Mouse (Mus musculus) v-Abl transformed pro-B cells (cell line): ENCODE measurements around the gene Rgs8.

Experiments
- in situ Hi-C, 2 experiments: fragments of 400-800 bp; cut with MboI; formaldehyde crosslinking; loops; one replicate each; pipeline ENCODE4 v1.15.1; 2025; ENCODE audit not compliant: unreplicated experiment in 2 of 2

Gene Rgs8

DNA sequence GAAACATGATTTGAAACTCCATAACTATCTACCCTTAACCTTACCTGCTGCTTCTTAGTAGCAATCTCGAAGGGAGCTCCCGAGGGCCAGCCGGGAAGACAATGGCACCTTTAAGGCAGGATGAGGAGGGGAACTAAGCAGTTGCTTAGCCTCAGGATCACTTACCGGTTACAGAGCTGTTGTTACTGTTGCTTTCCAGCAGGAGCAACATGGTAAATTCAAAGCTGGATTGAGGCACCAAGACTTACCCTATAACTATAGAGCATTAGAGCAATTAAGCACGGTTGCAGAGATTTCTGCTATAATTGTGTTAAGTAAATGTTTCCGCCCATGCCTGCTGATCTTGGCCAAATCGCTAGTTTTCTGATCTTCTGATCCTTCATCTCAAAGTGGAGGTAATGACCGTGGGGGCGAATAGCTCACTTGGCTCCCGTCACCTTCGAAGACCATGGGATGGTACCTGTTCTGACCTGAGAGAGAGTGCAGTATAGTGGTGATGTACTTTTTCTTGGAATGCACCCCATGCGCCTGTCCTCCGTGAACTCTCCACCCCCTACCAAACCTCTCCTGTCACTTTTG, 86.7 kb downstream of the Rgs8 start:
- in situ Hi-C loops = loop anchor here (5.0 kb wide), 1 partner anchor 37 kb away; no protein-coding TSS in a partner anchor

DNA sequence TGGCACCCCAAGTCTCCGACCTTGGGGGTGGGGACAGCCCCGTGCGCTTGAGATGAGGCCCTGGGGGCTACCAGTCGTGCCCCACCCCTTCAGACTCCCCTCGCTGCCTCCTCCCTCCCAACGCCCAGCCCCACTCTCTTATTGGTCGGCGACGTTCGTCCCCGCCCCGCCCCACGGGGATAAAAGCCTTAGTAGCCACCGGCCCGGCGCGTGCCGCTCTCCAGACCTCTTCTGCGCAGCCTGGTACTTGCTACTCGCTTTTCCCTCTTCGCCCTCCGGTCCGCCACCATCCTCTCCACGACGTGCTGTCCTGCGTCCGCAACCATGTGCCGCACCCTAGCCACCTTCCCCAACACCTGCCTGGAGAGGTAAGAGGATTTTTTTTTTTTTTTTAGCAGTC, 87.3 kb downstream of the Rgs8 start, which contains the start of gene Rgs16:
Rgs16 (plus strand) TSS at position 205 of the 400 bp plus-strand sequence.
- in situ Hi-C loops = no loop called here

DNA sequence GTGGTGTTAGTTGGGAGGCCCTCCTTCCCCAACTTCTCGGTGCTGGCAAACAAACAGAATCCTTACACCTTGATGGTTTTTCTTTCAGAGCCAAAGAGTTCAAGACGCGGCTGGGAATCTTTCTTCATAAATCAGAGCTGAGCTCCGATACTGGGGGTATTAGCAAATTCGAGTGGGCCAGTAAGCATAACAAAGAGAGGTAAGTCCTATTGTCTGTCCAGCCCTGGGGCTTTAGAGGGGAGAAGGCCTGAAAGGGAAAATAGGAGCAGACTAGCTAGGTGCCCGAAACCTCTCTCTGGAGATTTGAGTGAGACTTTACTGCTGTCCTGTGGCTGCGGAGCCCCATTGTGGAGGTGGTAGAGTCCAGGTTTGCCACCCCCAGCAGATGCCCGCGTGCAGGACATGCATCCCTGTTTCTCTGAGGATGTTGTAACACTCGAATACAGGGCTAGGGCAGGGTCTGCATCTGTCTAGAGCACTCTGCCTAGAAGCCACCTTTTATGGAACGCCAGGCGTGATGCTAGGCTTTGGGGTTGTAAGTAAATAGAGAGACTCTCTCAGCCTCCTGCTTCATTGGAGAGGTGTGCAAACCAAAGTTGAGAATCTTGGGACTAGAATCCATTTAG, 88.1 kb downstream of the Rgs8 start:
- in situ Hi-C loops = no loop called here

DNA sequence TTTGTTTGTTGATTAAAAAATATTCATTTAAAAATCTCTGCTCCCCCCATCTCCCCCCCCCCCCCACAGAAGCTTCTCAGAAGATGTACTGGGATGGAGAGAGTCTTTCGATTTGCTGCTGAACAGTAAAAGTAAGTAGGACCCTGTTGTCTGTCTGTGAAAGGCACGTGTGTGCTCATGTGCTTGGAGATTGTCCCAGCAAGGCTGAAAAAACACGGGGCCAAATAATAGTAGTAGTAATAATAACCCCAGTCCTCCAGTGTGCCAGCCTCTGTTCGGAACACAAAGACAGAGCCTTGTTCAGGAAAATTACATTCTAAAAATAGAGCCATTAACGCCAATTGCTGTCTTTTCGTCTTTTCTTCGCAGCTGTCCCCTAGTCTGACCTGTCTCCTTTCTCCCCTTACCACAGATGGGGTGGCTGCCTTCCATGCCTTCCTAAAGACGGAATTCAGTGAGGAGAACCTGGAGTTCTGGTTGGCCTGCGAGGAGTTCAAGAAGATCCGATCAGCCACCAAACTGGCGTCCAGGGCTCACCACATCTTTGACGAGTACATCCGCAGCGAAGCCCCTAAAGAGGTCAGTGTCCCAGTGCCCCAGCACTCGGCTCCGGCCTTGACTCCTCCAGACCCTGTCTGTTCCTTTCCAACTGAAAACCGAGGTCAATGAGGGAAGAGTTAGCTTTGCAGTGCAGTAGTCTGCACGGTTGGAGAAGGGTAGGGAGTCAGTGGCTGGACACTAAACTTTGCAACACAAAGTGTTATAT, 88.9 kb downstream of the Rgs8 start:
- in situ Hi-C loops = no loop called here

DNA sequence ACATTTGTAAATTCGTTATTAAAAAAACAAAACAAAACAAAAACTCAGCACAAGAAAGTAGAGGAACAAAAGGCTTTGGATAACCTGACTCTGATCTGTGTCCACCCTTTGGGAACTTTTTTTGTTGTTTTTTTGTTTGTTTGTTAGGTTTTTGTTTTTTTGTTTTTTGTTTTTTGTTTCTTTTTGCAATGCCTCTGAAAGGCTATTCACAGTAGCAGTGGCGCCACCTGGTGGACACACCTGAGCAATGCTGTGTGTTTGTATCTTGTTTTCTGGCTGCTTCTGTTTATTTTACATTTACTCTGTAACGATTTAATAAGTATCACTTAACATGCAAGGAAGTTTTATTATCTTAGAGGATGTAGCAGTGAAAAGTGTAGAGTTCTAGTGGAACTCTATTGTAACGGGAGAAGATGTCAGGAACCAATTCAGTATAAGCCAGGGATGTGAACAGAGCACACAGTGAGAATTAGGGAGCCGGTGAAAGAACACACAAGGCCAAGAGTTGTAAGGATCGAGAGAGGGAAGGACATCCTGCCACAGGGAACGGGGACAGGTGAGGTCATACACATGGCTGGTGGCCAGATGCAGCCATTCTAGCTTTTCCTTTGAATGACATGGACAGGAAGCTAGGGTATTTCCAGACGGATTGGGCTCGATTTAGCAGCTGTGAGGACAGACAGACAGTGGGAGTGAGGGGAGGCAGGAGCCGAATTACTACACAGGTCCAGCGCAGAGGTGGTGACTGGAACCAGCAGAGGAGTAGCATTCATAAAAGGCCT, 89.7 kb downstream of the Rgs8 start:
- in situ Hi-C loops = no loop called here

DNA sequence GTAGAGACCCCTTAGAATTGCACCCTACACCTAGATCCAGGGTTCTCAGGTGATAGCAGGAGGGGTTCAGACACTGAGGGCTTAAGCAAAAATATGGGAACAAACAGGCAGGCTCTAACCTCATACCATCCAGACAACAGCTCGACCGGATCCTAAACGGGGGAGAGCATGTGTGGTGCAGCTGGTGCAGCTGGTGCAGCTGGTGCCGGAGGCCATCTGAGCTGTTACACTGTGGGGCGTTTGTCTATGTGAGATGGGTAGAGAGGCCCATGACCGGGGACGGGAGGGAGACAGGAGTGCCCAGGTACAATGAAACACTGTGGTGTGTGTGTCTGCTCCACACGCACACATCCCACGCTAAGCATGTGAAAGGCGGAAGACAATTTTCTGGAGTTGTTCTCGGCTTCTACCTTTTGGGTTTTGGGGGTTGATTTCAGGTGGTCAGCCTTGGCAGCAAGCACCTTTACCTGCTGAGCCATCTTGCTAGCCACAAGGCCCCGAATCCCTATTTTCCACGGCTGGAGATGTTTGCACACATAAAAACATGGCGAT, 93.4 kb downstream of the Rgs8 start:
- in situ Hi-C loops = loop anchor here (5.0 kb wide), 3 partner anchors 61 to 431 kb away; no protein-coding TSS in a partner anchor

DNA sequence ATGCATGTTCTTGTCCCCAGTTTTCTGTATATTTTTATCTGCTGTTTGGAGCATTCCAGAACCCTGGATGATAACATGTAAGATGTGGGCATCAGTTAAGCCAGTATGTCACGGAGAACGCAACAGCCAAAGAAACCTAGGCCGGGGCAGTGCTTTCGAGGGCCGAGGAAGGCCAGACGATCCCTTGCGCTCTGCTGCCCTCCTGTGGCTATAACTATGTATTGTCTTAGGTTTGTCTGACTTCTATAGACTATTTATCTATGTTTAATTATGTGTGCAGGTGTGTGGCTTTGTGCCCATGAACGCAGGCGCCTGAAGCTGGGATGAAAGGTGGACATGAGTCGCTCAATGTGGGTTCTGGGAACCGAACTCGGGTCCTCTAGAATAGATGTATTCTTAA, 93.9 kb downstream of the Rgs8 start:
- in situ Hi-C loops = loop anchor here (5.0 kb wide), 3 partner anchors 61 to 431 kb away; no protein-coding TSS in a partner anchor

DNA sequence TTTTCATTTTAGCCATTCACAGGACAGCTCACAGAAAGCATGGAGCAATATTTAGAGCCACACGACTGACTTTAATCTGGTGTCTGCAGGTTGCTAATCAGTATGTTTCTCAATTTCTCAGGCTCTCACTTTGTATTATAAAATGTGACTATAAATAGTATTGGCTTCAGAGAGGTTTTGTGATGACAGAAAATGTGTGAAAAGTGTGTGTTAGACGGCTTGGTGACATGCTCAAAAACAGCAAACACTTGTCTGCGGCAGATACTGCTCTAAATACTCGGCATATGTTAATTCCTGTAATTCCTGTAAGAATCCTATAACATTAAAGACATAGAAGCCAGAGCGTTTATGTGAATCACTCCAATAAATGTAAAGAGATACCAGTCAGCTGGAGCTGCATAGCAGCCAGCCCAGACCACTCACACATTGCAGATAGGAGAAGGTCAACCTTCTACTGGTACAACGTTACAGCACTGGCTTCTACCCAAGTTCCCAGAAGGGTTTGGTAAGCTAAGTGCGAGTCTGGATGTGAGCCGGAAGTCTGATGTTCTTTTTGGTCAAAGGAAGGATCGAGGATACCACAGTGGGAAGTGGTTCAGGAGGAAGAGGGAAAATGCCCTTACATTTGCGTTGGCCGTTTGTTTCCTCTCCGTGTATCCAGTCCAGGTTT, 95.2 kb downstream of the Rgs8 start:
- in situ Hi-C loops = loop anchor here (5.0 kb wide), 3 partner anchors 59 to 429 kb away; no protein-coding TSS in a partner anchor

DNA sequence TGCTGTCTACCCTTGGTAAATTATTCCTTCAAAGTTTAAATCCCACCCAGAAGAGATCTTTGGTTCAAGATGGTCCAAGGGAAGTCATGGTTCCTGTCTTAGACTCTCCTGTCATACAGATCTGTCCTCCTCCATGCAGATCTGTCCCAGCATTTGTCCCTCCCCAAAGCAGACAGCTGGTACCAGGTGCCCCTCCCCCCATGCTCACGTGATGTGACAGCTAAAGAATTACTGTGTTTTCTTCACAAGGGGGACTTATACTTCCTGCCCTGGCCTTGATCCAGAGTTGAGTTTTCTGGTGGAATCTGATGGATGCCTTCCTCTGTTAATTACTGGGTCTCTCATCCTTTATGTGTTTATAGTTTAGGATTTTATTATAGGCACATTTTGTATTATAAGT, 95.7 kb downstream of the Rgs8 start:
- in situ Hi-C loops = loop anchor here (5.0 kb wide), 3 partner anchors 59 to 429 kb away; no protein-coding TSS in a partner anchor

DNA sequence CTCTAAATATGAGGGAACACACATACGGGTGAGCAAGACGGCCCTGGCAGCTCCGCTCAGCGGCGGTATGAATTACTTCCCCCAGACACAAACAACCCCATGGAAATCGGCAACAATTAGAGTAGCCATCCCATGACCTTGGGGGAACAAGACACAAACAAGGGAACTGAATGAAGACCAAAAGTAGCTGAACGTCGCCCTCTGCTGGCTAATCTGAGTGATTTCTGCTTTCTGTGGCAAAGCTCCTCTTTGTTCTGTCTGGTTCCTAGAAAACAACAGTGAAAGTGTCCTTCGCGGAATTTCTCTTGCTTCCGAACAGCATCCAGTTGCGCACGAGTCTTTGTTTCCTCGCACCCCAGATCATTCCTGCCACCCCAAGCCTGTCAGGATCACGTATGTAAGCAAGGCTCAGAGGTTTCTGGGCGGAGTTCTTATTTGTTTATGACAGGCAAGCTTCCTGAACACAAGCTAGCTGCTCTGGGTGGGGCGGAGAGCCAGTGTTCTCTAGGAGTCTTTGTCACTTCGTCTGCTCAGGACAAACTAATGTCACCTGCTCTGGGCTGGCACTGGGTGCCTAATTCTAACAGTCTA, 96.5 kb downstream of the Rgs8 start, which contains the start of gene Rnasel:
Rnasel (plus strand) TSS at position 216 of the 591 bp plus-strand sequence.
- in situ Hi-C loops = loop anchor here (5.0 kb wide), 3 partner anchors 58 to 428 kb away; no protein-coding TSS in a partner anchor
